Mouse (Mus musculus): ENCODE results near the gene Npw. TPM values are rescaled to one million over a fixed set of nuclear protein-coding genes. Genes with fewer than 3 reads are reported as not detected.

Npw gene
- total and polyA plus RNA-seq, 2 experiments from 2014 or later: not detected

DNA sequence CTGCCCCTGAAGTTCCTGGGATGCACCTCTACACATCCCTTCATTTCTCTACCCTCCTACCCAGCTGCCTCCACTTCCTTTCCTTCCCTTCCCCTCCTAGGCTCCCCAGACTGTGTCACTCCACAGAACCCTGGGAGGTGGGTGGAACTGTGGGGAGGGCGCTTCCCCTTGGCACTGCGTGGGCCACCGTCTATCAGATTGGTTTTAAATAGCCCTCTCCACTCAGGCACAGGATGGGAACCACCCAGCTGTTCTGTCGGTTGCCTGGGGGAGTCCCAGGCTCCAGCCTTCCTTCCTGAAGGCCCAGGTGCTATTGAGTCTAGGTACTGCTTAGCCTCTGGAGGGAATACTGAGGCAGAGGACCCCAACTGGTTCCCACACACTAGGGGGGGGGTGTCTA is 23.2 kb downstream of the Npw start:
- Histone ChIP-seq H3K9me3 (replicated peaks; ENCODE audit: control insufficient read depth, low read length) (no peaks in the 10 kb centered on the region), H3K27me3 (ENCODE audit: control insufficient read depth, insufficient read depth, low read length) (no peaks in the 10 kb centered on the region), H3K4me3 (ENCODE audit: low read depth, low read length) (no peak overlapping the region), H3K4me1 (ENCODE audit: control insufficient read depth, insufficient read depth) (peaks cover 16% of the 10 kb centered on the region), H3K36me3 (replicated peaks; ENCODE audit: control insufficient read depth, insufficient read depth, low read length) (peaks cover 20% of the 10 kb centered on the region), H3K9ac (replicated peaks; ENCODE audit: low read depth, low read length) (no peak overlapping the region), H3K27ac (ENCODE audit: low read depth) (0 out of 2 replicates have a peak overlapping the region, but pooled peaks have one; percentile 21), H3K4me2 (ENCODE audit: low read depth, low read length) (no peak overlapping the region)
- WGBS: 32% methylated on average over 4 of the region's 4 CpGs
- 0 out of 2 replicates have a peak, but pooled peaks have one; percentile 52 for TF ChIP-seq EP300 (IDR thresholded peaks at IDR 0.05; ENCODE audit: low read depth)
- TF ChIP-seq CTCF (IDR thresholded peaks at IDR 0.05; ENCODE audit: low read depth): no peak
- peak; percentile 15 for ATAC-seq (ENCODE audit: insufficient read depth, low read depth)
- no peak for DNase-seq (ENCODE audit: low spot score)

DNA sequence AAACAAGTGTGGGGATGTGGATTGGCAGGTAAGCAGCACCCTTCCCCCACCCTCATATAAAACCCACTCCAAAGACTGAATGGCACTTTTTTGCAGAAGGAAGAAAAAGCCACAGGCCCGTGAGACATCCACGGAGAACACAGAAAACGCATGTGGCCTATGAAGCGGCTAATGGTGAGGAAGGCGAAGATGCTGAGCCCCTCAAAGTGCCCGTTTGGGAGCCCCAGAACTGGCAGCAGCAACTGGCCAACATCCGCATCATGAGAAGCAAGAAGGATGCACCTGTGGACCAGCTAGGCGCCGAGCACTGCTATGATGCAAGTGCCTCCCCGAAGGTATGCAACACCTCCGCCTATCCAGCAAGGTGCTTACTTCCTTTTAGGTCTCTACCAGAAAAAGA is 24.4 kb downstream of the Npw start:
- H3K9me3 ChIP-seq (replicated peaks; ENCODE audit: control insufficient read depth, low read length): no peaks in the 10 kb centered on the region
- TF ChIP-seq CTCF (IDR thresholded peaks at IDR 0.05; ENCODE audit: low read depth) (no peak), EP300 (IDR thresholded peaks at IDR 0.05; ENCODE audit: low read depth) (no peak)
- H3K27me3 ChIP-seq (ENCODE audit: control insufficient read depth, insufficient read depth, low read length): no peaks in the 10 kb centered on the region
- DNase-seq (ENCODE audit: low spot score) (no peak), ATAC-seq (ENCODE audit: insufficient read depth, low read depth) (no peak)
- no peak overlapping the region for H3K4me3 ChIP-seq (ENCODE audit: low read depth, low read length)
- WGBS: 94% methylated on average over 11 of the region's 11 CpGs
- H3K36me3 ChIP-seq (replicated peaks; ENCODE audit: control insufficient read depth, insufficient read depth, low read length): peaks cover 20% of the 10 kb centered on the region
- H3K4me1 ChIP-seq (ENCODE audit: control insufficient read depth, insufficient read depth): peaks cover 16% of the 10 kb centered on the region
- no peak overlapping the region for H3K9ac ChIP-seq (replicated peaks; ENCODE audit: low read depth, low read length)
- H3K4me2 ChIP-seq (ENCODE audit: low read depth, low read length): no peak overlapping the region
- H3K27ac ChIP-seq (ENCODE audit: low read depth): peak overlapping the region; percentile 80; the same call in 1 of the 2 replicates

DNA sequence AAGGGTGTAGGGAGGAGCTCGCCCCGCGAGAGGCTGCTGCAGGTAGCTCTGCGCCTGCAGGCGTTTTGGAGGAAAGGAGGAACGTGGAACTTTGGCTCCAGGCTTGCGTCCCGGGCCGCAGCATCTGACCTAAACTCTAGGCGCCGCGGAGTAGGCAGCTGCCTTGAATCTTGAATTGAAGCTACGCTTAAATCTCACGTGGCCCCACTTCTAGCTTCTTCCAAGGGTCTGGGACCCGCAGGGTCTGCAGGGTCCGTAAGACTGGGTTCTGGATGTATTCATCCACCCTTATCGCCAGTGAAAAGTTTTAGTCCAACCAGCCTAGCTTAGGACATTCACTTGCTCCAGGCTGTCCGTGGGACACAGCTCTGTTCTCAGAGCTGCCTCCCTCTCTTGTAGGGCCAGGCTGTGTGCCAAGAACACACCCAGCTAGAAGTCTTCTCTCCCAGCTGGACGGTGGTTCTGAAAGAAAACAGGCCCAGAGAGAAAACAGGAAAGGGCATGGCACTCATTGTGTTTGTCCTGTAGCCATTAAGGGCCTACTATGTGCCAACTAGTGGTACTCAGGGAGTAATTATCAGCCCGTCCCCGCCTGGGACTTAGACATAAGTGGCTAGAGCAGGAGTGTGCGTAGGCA is 25.3 kb downstream of the Npw start:
- H3K9ac ChIP-seq (replicated peaks; ENCODE audit: low read depth, low read length): peak overlapping the region; percentile 54
- no peaks in the 10 kb centered on the region for H3K27me3 ChIP-seq (ENCODE audit: control insufficient read depth, insufficient read depth, low read length)
- peaks cover 20% of the 10 kb centered on the region for H3K36me3 ChIP-seq (replicated peaks; ENCODE audit: control insufficient read depth, insufficient read depth, low read length)
- peak overlapping the region; percentile 63 for H3K4me3 ChIP-seq (ENCODE audit: low read depth, low read length)
- H3K4me2 ChIP-seq (ENCODE audit: low read depth, low read length): peak overlapping the region; percentile 68
- no peak for TF ChIP-seq EP300 (IDR thresholded peaks at IDR 0.05; ENCODE audit: low read depth)
- no peak for TF ChIP-seq CTCF (IDR thresholded peaks at IDR 0.05; ENCODE audit: low read depth)
- peak overlapping the region; percentile 80 for H3K27ac ChIP-seq (ENCODE audit: low read depth)
- 4% methylated on average over 22 of the region's 22 CpGs for WGBS
- peaks cover 16% of the 10 kb centered on the region for H3K4me1 ChIP-seq (ENCODE audit: control insufficient read depth, insufficient read depth)
- peak; percentile 70 for DNase-seq (ENCODE audit: low spot score)
- peak; percentile 65 for ATAC-seq (ENCODE audit: insufficient read depth, low read depth)
- H3K9me3 ChIP-seq (replicated peaks; ENCODE audit: control insufficient read depth, low read length): no peaks in the 10 kb centered on the region

DNA sequence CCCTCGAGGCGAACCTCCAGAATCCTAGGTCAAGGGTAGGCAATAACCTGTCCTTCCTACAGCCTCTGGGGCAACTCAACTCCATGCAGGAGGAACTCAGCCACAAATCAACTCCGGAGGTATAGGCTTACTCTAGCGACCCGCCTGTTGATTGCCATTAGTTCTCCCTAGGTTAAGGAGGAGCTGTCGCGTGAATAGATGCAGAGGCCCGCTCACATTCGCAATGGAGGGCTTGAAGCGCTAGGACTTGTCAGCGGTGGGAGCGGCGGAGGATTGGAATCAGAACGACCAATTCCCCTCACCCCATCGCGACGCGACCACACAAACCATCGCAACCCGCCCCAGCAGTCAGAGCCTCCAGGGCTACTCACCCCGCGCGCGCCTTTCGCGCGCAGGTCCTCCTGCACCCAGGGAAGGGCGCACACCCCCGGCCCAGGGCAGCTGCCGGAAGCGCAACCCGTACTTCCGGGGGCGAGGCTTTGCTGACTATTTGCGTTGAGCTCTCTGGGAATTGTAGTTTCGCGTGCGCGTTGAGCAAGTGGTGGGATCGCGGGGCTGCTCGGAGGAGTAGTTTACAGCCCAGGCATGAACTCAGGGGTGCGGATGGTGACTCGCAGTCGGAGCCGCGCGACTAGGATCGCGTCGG is 26.0 kb downstream of the Npw start, which contains the start of the genes Tsc2 and Nthl1:
Tsc2 (minus strand) TSS at position 464 of the 646 bp plus-strand sequence.
Nthl1 (plus strand) TSS at position 514 of the 646 bp plus-strand sequence.
- H3K4me1 ChIP-seq (ENCODE audit: control insufficient read depth, insufficient read depth): peaks cover 16% of the 10 kb centered on the region
- ATAC-seq (ENCODE audit: insufficient read depth, low read depth): peak; percentile 69
- H3K4me3 ChIP-seq (ENCODE audit: low read depth, low read length): peak within 1 kb of the TSS; percentile 63
- peak within 1 kb of the TSS; percentile 68 for H3K4me2 ChIP-seq (ENCODE audit: low read depth, low read length)
- H3K9me3 ChIP-seq (replicated peaks; ENCODE audit: control insufficient read depth, low read length): no peaks in the 10 kb centered on the region
- 2% methylated on average over 51 of the region's 51 CpGs for WGBS
- H3K27me3 ChIP-seq (ENCODE audit: control insufficient read depth, insufficient read depth, low read length): no peaks in the 10 kb centered on the region
- H3K27ac ChIP-seq (ENCODE audit: low read depth): peak within 1 kb of the TSS; percentile 80
- H3K9ac ChIP-seq (replicated peaks; ENCODE audit: low read depth, low read length): peak within 1 kb of the TSS; percentile 54
- peak; percentile 85 for DNase-seq (ENCODE audit: low spot score)
- H3K36me3 ChIP-seq (replicated peaks; ENCODE audit: control insufficient read depth, insufficient read depth, low read length): peaks cover 26% of the 10 kb centered on the region
- TF ChIP-seq CTCF (IDR thresholded peaks at IDR 0.05; ENCODE audit: low read depth) (no peak; the same call in 1 of the 2 replicates), EP300 (IDR thresholded peaks at IDR 0.05; ENCODE audit: low read depth) (peak; percentile 27; the same call in 1 of the 2 replicates)

GRCm38 (mm10) chr17:24630072-24630471 is 28.2 kb downstream of the Npw start:
- no peak overlapping the region for H3K27ac ChIP-seq (ENCODE audit: low read depth)
- H3K36me3 ChIP-seq (replicated peaks; ENCODE audit: control insufficient read depth, insufficient read depth, low read length): peaks cover 46% of the 10 kb centered on the region
- no peaks in the 10 kb centered on the region for H3K27me3 ChIP-seq (ENCODE audit: control insufficient read depth, insufficient read depth, low read length)
- 87% methylated on average over 14 of the region's 14 CpGs for WGBS
- DNase-seq (ENCODE audit: low spot score): no peak
- peaks cover 9% of the 10 kb centered on the region; the same call in 1 of the 2 replicates for H3K4me1 ChIP-seq (ENCODE audit: control insufficient read depth, insufficient read depth)
- no peak overlapping the region for H3K4me2 ChIP-seq (ENCODE audit: low read depth, low read length)
- TF ChIP-seq EP300 (IDR thresholded peaks at IDR 0.05; ENCODE audit: low read depth): no peak
- TF ChIP-seq CTCF (IDR thresholded peaks at IDR 0.05; ENCODE audit: low read depth): no peak
- no peak overlapping the region for H3K9ac ChIP-seq (replicated peaks; ENCODE audit: low read depth, low read length)
- no peak overlapping the region for H3K4me3 ChIP-seq (ENCODE audit: low read depth, low read length)
- H3K9me3 ChIP-seq (replicated peaks; ENCODE audit: control insufficient read depth, low read length): no peaks in the 10 kb centered on the region
- ATAC-seq (ENCODE audit: insufficient read depth, low read depth): no peak
